Mouse (Mus musculus): Measurements from ENCODE around the gene Rftn2. TPM values are rescaled to one million over a fixed set of nuclear protein-coding genes. Genes with fewer than 3 reads are reported as not detected.
A peak's percentile ranks its signal among the peaks of the same experiment; 100 is the strongest.

The Rftn2 gene
- 5.8 and 5.9 TPM in 2 replicates for polyA plus RNA-seq (2015; fragmentation: Nextera tagmentation; extraction: Ambion mirVana)

DNA sequence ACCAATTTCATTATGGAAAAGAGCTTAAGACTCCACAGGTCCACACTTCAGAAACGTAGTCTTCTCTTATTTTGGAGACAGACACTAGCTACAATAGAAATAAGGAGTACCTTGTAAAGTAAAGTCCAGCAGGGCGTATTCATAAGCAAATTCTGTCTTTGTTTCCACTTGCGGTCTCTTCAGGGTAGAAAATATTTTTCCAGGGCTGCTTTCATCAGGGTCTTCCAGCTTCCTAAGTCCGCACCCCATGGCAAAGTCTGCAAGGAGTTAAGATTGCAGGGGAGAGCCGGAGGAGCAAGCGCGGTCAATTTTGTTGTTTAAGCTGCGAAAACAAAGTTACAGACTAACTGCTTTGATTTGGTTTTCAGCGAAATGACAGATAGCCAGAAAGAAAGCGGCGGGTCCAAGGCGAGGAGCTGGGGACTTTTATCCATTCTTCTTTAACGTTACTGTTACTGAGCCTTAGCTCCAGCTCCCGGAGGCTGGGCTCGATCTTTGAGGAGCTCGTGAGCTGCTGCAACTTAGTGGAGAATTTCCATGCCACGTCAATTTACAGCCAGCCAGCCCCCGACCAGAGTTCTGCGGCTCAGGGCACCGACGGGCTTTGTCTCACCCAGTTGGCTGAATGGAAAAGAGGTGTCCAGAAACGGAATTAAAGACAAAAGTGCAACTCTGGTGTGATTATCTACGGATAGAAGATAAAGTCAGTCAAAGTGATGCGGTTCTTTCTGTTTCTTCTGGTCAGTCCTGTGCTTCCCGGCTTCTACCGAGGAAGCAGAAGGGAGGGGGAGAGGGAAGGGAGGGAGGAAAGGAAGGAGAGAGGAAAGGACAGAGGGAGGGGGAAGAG lies at the start of gene Rftn2:
TSS of gene Rftn2 (minus strand) at position 772 of the 847 bp plus-strand sequence.
- no peak; the same call in 1 of the 2 replicates for ATAC-seq (ENCODE audit: extremely low read depth, insufficient number of reproducible peaks, low FRiP score, low TSS enrichment)
- 3% methylated on average over 26 of the region's 26 CpGs for WGBS

GRCm38 (mm10) chr1:55265447-55265846 lies 38.9 kb upstream of the Rftn2 start:
- H3K36me3 ChIP-seq: no peaks in the 10 kb centered on the region
- WGBS: 66% methylated on average over 2 of the region's 2 CpGs
- H3K4me2 ChIP-seq: no peak overlapping the region
- no peak overlapping the region for H3K4me3 ChIP-seq
- H3K27ac ChIP-seq (replicated peaks): no peak overlapping the region
- no peak overlapping the region for H3K9ac ChIP-seq
- ATAC-seq (ENCODE audit: extremely low read depth, insufficient number of reproducible peaks, low FRiP score, low TSS enrichment): no peak
- H3K9me3 ChIP-seq: no peaks in the 10 kb centered on the region
- H3K27me3 ChIP-seq (replicated peaks): no peaks in the 10 kb centered on the region
- H3K4me1 ChIP-seq: no peaks in the 10 kb centered on the region

More for the DNA sequence above, at the start of gene Rftn2:
- H3K9ac ChIP-seq: peak within 1 kb of the TSS; percentile 82
- H3K27me3 ChIP-seq (replicated peaks): no peaks in the 10 kb centered on the region
- H3K4me3 ChIP-seq: peak within 1 kb of the TSS; percentile 57
- H3K4me2 ChIP-seq: peak within 1 kb of the TSS; percentile 72
- peaks cover 28% of the 10 kb centered on the region for H3K4me1 ChIP-seq
- H3K9me3 ChIP-seq: no peaks in the 10 kb centered on the region
- no peaks in the 10 kb centered on the region for H3K36me3 ChIP-seq
- peak within 1 kb of the TSS; percentile 77 for H3K27ac ChIP-seq (replicated peaks)

- no peaks in the 10 kb centered on the region for H3K36me3 ChIP-seq
- no peaks in the 10 kb centered on the region for H3K4me1 ChIP-seq
- H3K27me3 ChIP-seq (replicated peaks): no peaks in the 10 kb centered on the region
- no peak overlapping the region for H3K9ac ChIP-seq
- 11% methylated on average over 2 of the region's 2 CpGs for WGBS
- no peak overlapping the region for H3K4me3 ChIP-seq
- no peaks in the 10 kb centered on the region for H3K9me3 ChIP-seq
- H3K4me2 ChIP-seq: no peak overlapping the region
- ATAC-seq (ENCODE audit: extremely low read depth, insufficient number of reproducible peaks, low FRiP score, low TSS enrichment): no peak
- H3K27ac ChIP-seq (replicated peaks): no peak overlapping the region
Measured at GRCm38 (mm10) chr1:55264385-55264784, 37.8 kb upstream of the Rftn2 start.

DNA sequence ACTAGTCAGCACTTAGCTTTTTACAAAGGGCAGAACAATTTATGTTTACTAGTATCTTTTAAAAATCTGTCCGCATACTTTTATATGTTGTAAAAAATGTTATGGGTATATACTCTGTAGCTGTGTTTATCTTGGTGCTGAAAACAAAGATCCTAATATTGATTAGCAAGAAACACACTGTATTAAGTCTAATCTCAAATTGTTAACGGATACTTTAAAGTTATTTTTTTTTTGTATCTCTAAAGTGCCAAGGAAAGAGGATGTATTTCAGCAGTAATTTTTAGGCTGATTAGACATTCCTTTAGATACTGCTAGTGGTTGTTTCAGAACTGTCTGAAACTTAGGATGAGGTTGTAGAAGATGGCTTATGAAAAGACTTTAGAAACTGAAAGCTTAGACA lies 19.8 kb upstream of the Rftn2 start:
- no peaks in the 10 kb centered on the region for H3K36me3 ChIP-seq
- no peak for ATAC-seq (ENCODE audit: extremely low read depth, insufficient number of reproducible peaks, low FRiP score, low TSS enrichment)

DNA sequence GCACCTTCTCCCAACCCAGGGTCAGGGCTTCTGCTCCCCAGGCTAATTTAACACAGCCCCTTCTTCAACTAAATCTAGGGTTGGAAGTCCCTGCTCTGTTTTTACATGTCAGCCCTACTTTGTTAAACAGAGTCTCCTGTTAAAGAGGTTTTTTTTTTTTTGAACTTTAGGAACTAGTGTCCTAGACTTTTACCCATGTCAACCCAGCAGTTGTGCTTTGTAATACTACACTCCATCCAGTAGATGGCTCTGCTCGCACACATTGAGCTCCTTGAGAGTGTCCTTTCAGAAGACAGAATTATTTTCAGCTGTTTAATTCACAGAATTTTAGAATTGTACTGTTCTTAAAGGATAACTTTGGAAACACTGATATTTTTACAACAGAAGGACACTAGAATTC lies 12.7 kb upstream of the Rftn2 start:
- no peak for ATAC-seq (ENCODE audit: extremely low read depth, insufficient number of reproducible peaks, low FRiP score, low TSS enrichment)
- peaks cover 31% of the 10 kb centered on the region for H3K4me1 ChIP-seq
- peak overlapping the region; percentile 99 for H3K4me2 ChIP-seq
- H3K9me3 ChIP-seq: no peaks in the 10 kb centered on the region
- H3K27me3 ChIP-seq (replicated peaks): no peaks in the 10 kb centered on the region
- no peaks in the 10 kb centered on the region for H3K36me3 ChIP-seq
- peak overlapping the region; percentile 88; the same call in 1 of the 2 replicates for H3K9ac ChIP-seq
- peak overlapping the region; percentile 89 for H3K4me3 ChIP-seq
- WGBS: 0% methylated on average over 1 of the region's 1 CpGs
- H3K27ac ChIP-seq (replicated peaks): no peak overlapping the region

More for the DNA sequence above, 19.8 kb upstream of the Rftn2 start:
- Histone ChIP-seq H3K4me3 (no peak overlapping the region), H3K27me3 (replicated peaks) (no peaks in the 10 kb centered on the region), H3K4me1 (no peaks in the 10 kb centered on the region), H3K27ac (replicated peaks) (no peak overlapping the region), H3K4me2 (no peak overlapping the region), H3K9me3 (no peaks in the 10 kb centered on the region), H3K9ac (no peak overlapping the region)
- WGBS: 82% methylated on average over 2 of the region's 2 CpGs

- 30% methylated on average over 13 of the region's 13 CpGs for WGBS
Measured at GRCm38 (mm10) chr1:55238496-55238895, 11.9 kb upstream of the Rftn2 start.

GRCm38 (mm10) chr1:55237643-55238161 lies 11.1 kb upstream of the Rftn2 start:
- peak overlapping the region; percentile 78 for H3K27ac ChIP-seq (replicated peaks)
- no peaks in the 10 kb centered on the region for H3K36me3 ChIP-seq
- no peaks in the 10 kb centered on the region for H3K27me3 ChIP-seq (replicated peaks)
- H3K9me3 ChIP-seq: no peaks in the 10 kb centered on the region
- H3K4me1 ChIP-seq: peaks cover 31% of the 10 kb centered on the region
- under 1% methylated on average over 23 of the region's 23 CpGs for WGBS
- H3K9ac ChIP-seq: peak overlapping the region; percentile 88
- peak overlapping the region; percentile 99 for H3K4me2 ChIP-seq
- no peak for ATAC-seq (ENCODE audit: extremely low read depth, insufficient number of reproducible peaks, low FRiP score, low TSS enrichment)
- peak overlapping the region; percentile 89 for H3K4me3 ChIP-seq

More at GRCm38 (mm10) chr1:55238496-55238895, 11.9 kb upstream of the Rftn2 start:
- no peaks in the 10 kb centered on the region for H3K27me3 ChIP-seq (replicated peaks)
- peak overlapping the region; percentile 99 for H3K4me2 ChIP-seq
- H3K9ac ChIP-seq: peak overlapping the region; percentile 88
- peak overlapping the region; percentile 89 for H3K4me3 ChIP-seq
- H3K4me1 ChIP-seq: peaks cover 31% of the 10 kb centered on the region
- ATAC-seq (ENCODE audit: extremely low read depth, insufficient number of reproducible peaks, low FRiP score, low TSS enrichment): no peak
- no peaks in the 10 kb centered on the region for H3K36me3 ChIP-seq
- H3K27ac ChIP-seq (replicated peaks): no peak overlapping the region
- H3K9me3 ChIP-seq: no peaks in the 10 kb centered on the region

DNA sequence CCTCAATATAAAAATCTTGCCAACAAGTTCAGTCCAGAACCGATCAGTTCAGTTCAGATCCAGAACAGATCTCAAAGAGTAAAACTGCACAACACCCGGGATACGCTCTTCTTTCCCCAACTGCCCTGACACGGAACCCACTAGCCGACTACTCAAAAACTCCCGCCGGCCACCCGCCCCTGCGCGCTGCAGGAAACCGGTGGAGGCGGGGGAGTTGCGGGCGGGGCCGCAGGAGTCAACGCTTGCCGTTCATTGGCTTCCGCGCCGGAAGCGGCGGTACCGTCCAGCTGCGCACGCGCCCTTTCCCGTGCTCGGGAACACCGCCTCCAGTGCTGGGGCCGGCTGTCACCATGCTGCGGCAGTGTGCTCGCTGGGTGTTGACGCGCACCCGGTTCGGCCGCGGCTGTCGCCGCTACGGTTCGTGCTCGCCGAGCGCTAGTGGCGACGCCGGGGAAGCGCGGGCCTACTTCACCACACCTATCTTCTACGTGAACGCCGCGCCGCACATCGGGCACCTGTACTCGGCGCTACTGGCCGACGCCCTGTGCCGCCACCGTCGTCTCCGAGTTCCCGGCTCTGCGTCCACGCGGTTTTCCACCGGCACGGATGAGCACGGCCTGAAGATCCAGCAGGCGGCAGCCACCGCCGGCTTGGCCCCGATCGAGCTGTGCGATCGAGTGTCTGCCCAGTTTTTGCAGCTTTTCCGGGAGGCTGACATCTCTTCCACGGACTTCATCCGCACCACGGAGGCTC lies 10.5 kb upstream of the Rftn2 start, which contains the start of gene Mars2:
TSS of gene Mars2 (plus strand) at position 288 of the 753 bp plus-strand sequence.
- WGBS: under 1% methylated on average over 82 of the region's 82 CpGs
- peak within 1 kb of the TSS; percentile 99 for H3K4me2 ChIP-seq
- no peaks in the 10 kb centered on the region for H3K9me3 ChIP-seq
- peaks cover 31% of the 10 kb centered on the region for H3K4me1 ChIP-seq
- peak within 1 kb of the TSS; percentile 88 for H3K9ac ChIP-seq
- peak within 1 kb of the TSS; percentile 89 for H3K4me3 ChIP-seq
- no peaks in the 10 kb centered on the region for H3K36me3 ChIP-seq
- H3K27ac ChIP-seq (replicated peaks): peak within 1 kb of the TSS; percentile 78
- peak; percentile 94 for ATAC-seq (ENCODE audit: extremely low read depth, insufficient number of reproducible peaks, low FRiP score, low TSS enrichment)
- no peaks in the 10 kb centered on the region for H3K27me3 ChIP-seq (replicated peaks)

DNA sequence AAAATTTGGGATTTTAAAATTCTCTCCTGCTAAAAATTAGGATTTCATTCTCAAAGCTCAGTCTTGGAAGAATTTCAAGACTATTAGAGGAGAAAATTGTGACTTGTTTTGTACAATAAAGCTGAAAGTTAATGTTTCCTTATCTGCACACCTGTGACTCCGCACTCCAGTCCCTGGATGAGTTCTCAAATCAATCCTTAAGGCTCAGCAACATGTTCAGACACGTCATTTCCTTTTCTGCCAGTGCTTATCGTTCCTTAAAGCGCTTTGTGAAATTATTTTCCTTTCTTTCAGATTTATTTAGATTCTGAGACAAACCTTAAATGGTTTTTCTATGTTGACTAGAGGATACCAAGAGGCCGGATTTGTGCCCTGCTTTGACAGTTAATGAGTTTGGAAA lies 9.9 kb upstream of the Rftn2 start:
- Histone ChIP-seq H3K9ac (peak overlapping the region; percentile 73), H3K9me3 (no peaks in the 10 kb centered on the region), H3K36me3 (no peaks in the 10 kb centered on the region), H3K4me2 (peak overlapping the region; percentile 99), H3K27me3 (replicated peaks) (no peaks in the 10 kb centered on the region), H3K4me1 (peaks cover 31% of the 10 kb centered on the region), H3K27ac (replicated peaks) (no peak overlapping the region), H3K4me3 (peak overlapping the region; percentile 89)
- WGBS: 35% methylated on average over 5 of the region's 5 CpGs
- no peak for ATAC-seq (ENCODE audit: extremely low read depth, insufficient number of reproducible peaks, low FRiP score, low TSS enrichment)

DNA sequence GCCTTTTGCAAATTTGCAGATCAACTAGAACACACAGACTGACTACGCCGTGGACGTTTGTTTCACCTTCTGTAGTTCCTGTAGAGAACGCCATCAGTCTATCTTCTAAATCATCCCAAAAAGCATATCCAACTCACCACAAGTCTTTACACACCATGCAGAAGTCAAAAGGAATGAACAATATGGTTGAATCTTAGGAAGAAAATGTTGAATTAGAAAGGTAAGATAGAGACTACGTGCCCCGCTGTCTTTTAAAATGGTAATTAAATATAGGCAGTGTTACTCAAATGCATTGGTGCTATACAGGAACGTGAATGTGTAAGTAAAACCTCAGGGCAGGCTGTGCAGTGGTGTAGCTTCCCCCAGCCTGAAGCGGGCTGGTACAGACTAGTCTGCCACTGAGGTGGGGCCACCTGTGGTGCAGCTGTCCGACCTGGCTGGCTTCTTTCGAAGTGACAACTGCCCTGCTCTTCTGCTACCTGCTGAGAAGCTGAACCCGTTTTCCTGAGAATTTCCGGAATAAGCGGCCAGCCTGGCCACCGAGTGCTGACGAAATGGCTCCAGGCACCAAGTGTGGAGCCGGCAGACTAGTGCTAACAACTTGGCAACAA lies 8.4 kb upstream of the Rftn2 start:
- no peak overlapping the region for H3K9ac ChIP-seq
- ATAC-seq (ENCODE audit: extremely low read depth, insufficient number of reproducible peaks, low FRiP score, low TSS enrichment): no peak
- no peak overlapping the region for H3K27ac ChIP-seq (replicated peaks)
- H3K27me3 ChIP-seq (replicated peaks): no peaks in the 10 kb centered on the region
- H3K4me2 ChIP-seq: no peak overlapping the region
- WGBS: 50% methylated on average over 16 of the region's 16 CpGs
- H3K9me3 ChIP-seq: no peaks in the 10 kb centered on the region
- H3K4me1 ChIP-seq: peaks cover 24% of the 10 kb centered on the region
- no peak overlapping the region for H3K4me3 ChIP-seq
- H3K36me3 ChIP-seq: no peaks in the 10 kb centered on the region
